14 mouse cellular contexts compared by ENCODE assay signal in genomic region chr8:107386171-107386570, GRCm38 (mm10). TPM values are rescaled to one million over a fixed set of nuclear protein-coding genes. Genes with fewer than 3 reads are reported as not detected.
DNase-seq lines count a peak whose midpoint lies in the region; ATAC-seq lines count a peak whose summit lies in the region.
"Had no signal": no experiment of that assay in that cellular context is flagged by ENCODE, and none has a peak within 500 bp of the region (broad histone marks: within the 10 kb centered on the region; RNA-seq: fewer than 3 reads in every experiment).

No protein-coding gene starts in this region.

- H3K9me3 ChIP-seq in heart, embryonic 10.5 days, result no peaks in the 10 kb centered on the region
- H3K9me3 ChIP-seq in midbrain, embryonic 14.5 days (ENCODE audit: control insufficient read depth, low read length), result no peaks in the 10 kb centered on the region
- no peaks in the 10 kb centered on the region for H3K9me3 ChIP-seq in midbrain, embryonic 13.5 days
- H3K9me3 ChIP-seq: forebrain, embryonic 15.5 days; hindbrain, embryonic 12.5 days; stomach, embryonic 15.5 days had no signal

- no peak overlapping the region for H3K4me2 ChIP-seq in midbrain, embryonic 14.5 days (ENCODE audit: low read length)
- no peak overlapping the region for H3K4me2 ChIP-seq in midbrain, embryonic 13.5 days (replicated peaks)
- H3K4me2 ChIP-seq: forebrain, embryonic 15.5 days; hindbrain, embryonic 12.5 days; lung, embryonic 14.5 days; stomach, embryonic 15.5 days had no signal

- H3K27ac ChIP-seq in heart, embryonic 10.5 days, result no peak overlapping the region
- H3K27ac ChIP-seq in midbrain, embryonic 14.5 days (replicated peaks; ENCODE audit: low read depth, low read length), result no peak overlapping the region
- H3K27ac ChIP-seq in midbrain, embryonic 13.5 days, result no peak overlapping the region
- H3K27ac ChIP-seq: forebrain, embryonic 15.5 days; hindbrain, embryonic 12.5 days; stomach, embryonic 15.5 days had no signal

- no peaks in the 10 kb centered on the region for H3K27me3 ChIP-seq in heart, embryonic 10.5 days (ENCODE audit: insufficient read depth, poor library complexity, severe bottlenecking)
- H3K27me3 ChIP-seq in midbrain, embryonic 14.5 days (ENCODE audit: control insufficient read depth, insufficient read depth, low read length), result no peaks in the 10 kb centered on the region
- no peaks in the 10 kb centered on the region for H3K27me3 ChIP-seq in midbrain, embryonic 13.5 days
- H3K27me3 ChIP-seq: forebrain, embryonic 15.5 days; stomach, embryonic 15.5 days had no signal

- no peak overlapping the region for H3K4me3 ChIP-seq in heart, embryonic 10.5 days
- no peak overlapping the region for H3K4me3 ChIP-seq in midbrain, embryonic 14.5 days (replicated peaks; ENCODE audit: low read depth, low read length)
- no peak overlapping the region for H3K4me3 ChIP-seq in midbrain, embryonic 13.5 days (replicated peaks)
- H3K4me3 ChIP-seq: forebrain, embryonic 15.5 days; hindbrain, embryonic 12.5 days; stomach, embryonic 15.5 days had no signal

- intact Hi-C loops in heart, postnatal 10 days (cut with DNase I), result loop anchor here (1.0 to 5.0 kb wide), 2 partner anchors 39 to 191 kb away; partner anchors contain the start of gene Nob1

- no peak for ATAC-seq in midbrain, embryonic 14.5 days (ENCODE audit: low FRiP score, low TSS enrichment)
- ATAC-seq in midbrain, embryonic 13.5 days, result no peak
- ATAC-seq: forebrain, embryonic 15.5 days had no signal

- peak; percentile 84 to 86 for DNase-seq in heart, adult 18-20 months
- DNase-seq in heart, embryonic 10.5 days (ENCODE audit: low spot score), result no peak
- DNase-seq in midbrain, embryonic 14.5 days, result peak; percentile 7
- DNase-seq in heart, postnatal 10 days, result peak; percentile 89 to 90
- no peak for DNase-seq in ovary, postnatal 36 days (ENCODE audit: low spot score)
- no peak for DNase-seq in layer of hippocampus, postnatal 10 days (ENCODE audit: low spot score in 2 of 2)
- DNase-seq in spleen, postnatal 4 days (ENCODE audit: low spot score in 2 of 2), result no peak
- DNase-seq: cerebellum, adult 11-12 months; layer of hippocampus, postnatal 36 days had no signal

- no peaks in the 10 kb centered on the region for H3K36me3 ChIP-seq in heart, embryonic 10.5 days
- H3K36me3 ChIP-seq in midbrain, embryonic 14.5 days (ENCODE audit: control insufficient read depth, insufficient read depth, low read length), result no peaks in the 10 kb centered on the region
- H3K36me3 ChIP-seq in midbrain, embryonic 13.5 days, result no peaks in the 10 kb centered on the region
- H3K36me3 ChIP-seq: forebrain, embryonic 15.5 days; hindbrain, embryonic 12.5 days; stomach, embryonic 15.5 days had no signal

- no peak overlapping the region for H3K9ac ChIP-seq in midbrain, embryonic 14.5 days (replicated peaks; ENCODE audit: low read length)
- H3K9ac ChIP-seq in midbrain, embryonic 13.5 days (replicated peaks), result no peak overlapping the region
- H3K9ac ChIP-seq: forebrain, embryonic 15.5 days; hindbrain, embryonic 12.5 days; lung, embryonic 14.5 days; stomach, embryonic 15.5 days had no signal

- WGBS in heart, embryonic 10.5 days, result 36% methylated on average over 5 of the region's 5 CpGs
- WGBS in midbrain, embryonic 14.5 days, result 71% methylated on average over 5 of the region's 5 CpGs
- 66% methylated on average over 5 of the region's 5 CpGs for WGBS in midbrain, embryonic 13.5 days

- no peaks in the 10 kb centered on the region; the same call in 1 of the 2 replicates for H3K4me1 ChIP-seq in heart, embryonic 10.5 days
- H3K4me1 ChIP-seq in midbrain, embryonic 14.5 days (ENCODE audit: control insufficient read depth, insufficient read depth, low read length), result no peaks in the 10 kb centered on the region
- no peaks in the 10 kb centered on the region for H3K4me1 ChIP-seq in midbrain, embryonic 13.5 days (replicated peaks)
- H3K4me1 ChIP-seq: hindbrain, embryonic 12.5 days; stomach, embryonic 15.5 days had no signal

RNA-seq across cellular contexts. Expression of gene Nqo1, which starts 16.8 kb away (rescaled TPM):
- total RNA-seq in heart, adult 18-20 months (2021), result 10 to 100 TPM; 45.5 to 61.4 TPM
- polyA plus RNA-seq in heart, embryonic 10.5 days (2016; fragmentation: Nextera tagmentation; extraction: Ambion mirVana), result 3.9 and 4.5 TPM in 2 replicates
- polyA plus RNA-seq in midbrain, embryonic 14.5 days (2014; fragmentation: Nextera tagmentation; extraction: Ambion mirVana), result 3.2 and 4.6 TPM in 2 replicates
- polyA plus RNA-seq in midbrain, embryonic 13.5 days (2015; fragmentation: Nextera tagmentation; extraction: Ambion mirVana), result 3.3 and 3.7 TPM in 2 replicates
- 10 to 100 TPM; 14.8 to 17.0 TPM for total RNA-seq in heart, postnatal 10 days (2021)
- total RNA-seq in layer of hippocampus, postnatal 10 days (2021), result 1 to 10 TPM; 2.3 to 3.0 TPM

RNA-seq across cellular contexts. Expression of gene Nob1, which starts 38.7 kb away (rescaled TPM):
- 10 to 100 TPM; 22.6 to 23.1 TPM for total RNA-seq in heart, adult 18-20 months (2021)
- 57.5 and 80.1 TPM in 2 replicates for polyA plus RNA-seq in heart, embryonic 10.5 days (2016; fragmentation: Nextera tagmentation; extraction: Ambion mirVana)
- 52.0 and 60.3 TPM in 2 replicates for polyA plus RNA-seq in midbrain, embryonic 14.5 days (2014; fragmentation: Nextera tagmentation; extraction: Ambion mirVana)
- 70.8 and 75.5 TPM in 2 replicates for polyA plus RNA-seq in midbrain, embryonic 13.5 days (2015; fragmentation: Nextera tagmentation; extraction: Ambion mirVana)
- total RNA-seq in heart, postnatal 10 days (2021), result 10 to 100 TPM; 23.3 to 26.1 TPM
- total RNA-seq in layer of hippocampus, postnatal 10 days (2021), result 10 to 100 TPM; 36.3 to 36.9 TPM

RNA-seq across cellular contexts. Expression of gene Wwp2, which starts 50.0 kb away (rescaled TPM):
- total RNA-seq in heart, adult 18-20 months (2021), result 10 to 100 TPM; 22.5 to 25.8 TPM
- 38.9 and 46.4 TPM in 2 replicates for polyA plus RNA-seq in heart, embryonic 10.5 days (2016; fragmentation: Nextera tagmentation; extraction: Ambion mirVana)
- 38.3 and 50.5 TPM in 2 replicates for polyA plus RNA-seq in midbrain, embryonic 14.5 days (2014; fragmentation: Nextera tagmentation; extraction: Ambion mirVana)
- 48.9 and 50.0 TPM in 2 replicates for polyA plus RNA-seq in midbrain, embryonic 13.5 days (2015; fragmentation: Nextera tagmentation; extraction: Ambion mirVana)
- 10 to 100 TPM; 27.2 to 30.1 TPM for total RNA-seq in heart, postnatal 10 days (2021)
- 10 to 100 TPM; 36.1 to 36.7 TPM for total RNA-seq in layer of hippocampus, postnatal 10 days (2021)

Comparison
In these comparisons a context has a peak if more than half of its experiments do, and no peak if none do; other contexts are left out.
1. DNase-seq: peak in heart, adult 18-20 months (2 of 2), midbrain, embryonic 14.5 days (single experiment) and heart, postnatal 10 days (2 of 2); none in heart, embryonic 10.5 days (single experiment), ovary, postnatal 36 days (single experiment), layer of hippocampus, postnatal 10 days (0 of 2) and spleen, postnatal 4 days (0 of 2).